Mouse (Mus musculus) MEL (cell line): ENCODE results near the gene Mobp.

Experiments used
- CTCF ChIP-seq, 3 experiments: IDR thresholded peaks in 2 of 3; conservative IDR thresholded peaks in 1 of 3; 2 replicates each; pipeline ENCODE4 v1.5.1; 2011 to 2012; ENCODE audit warnings: low read length in 3 of 3, low read depth in 2 of 3, mild to moderate bottlenecking in 2 of 3, improper control_type of control experiment in 1 of 3, inconsistent platforms in 1 of 3, mixed read lengths in 1 of 3, moderate library complexity in 1 of 3; ENCODE audit not compliant: control insufficient read depth in 1 of 3, insufficient read depth in 1 of 3, poor library complexity in 1 of 3, severe bottlenecking in 1 of 3
- EP300 ChIP-seq, 2 experiments: IDR thresholded peaks; 2 replicates each; pipeline ENCODE4 v1.6.1; 2011; ENCODE audit warnings: improper control_type of control experiment in 2 of 2, low read length in 2 of 2, low read depth in 1 of 2, mild to moderate bottlenecking in 1 of 2
- POLR2AphosphoS5 ChIP-seq: IDR thresholded peaks from 2 replicates; pipeline ENCODE4 v1.6.1; 2012; ENCODE audit warnings: low read depth, borderline replicate concordance, mild to moderate bottlenecking, inconsistent platforms, low read length, moderate library complexity, mixed read lengths

DNA sequence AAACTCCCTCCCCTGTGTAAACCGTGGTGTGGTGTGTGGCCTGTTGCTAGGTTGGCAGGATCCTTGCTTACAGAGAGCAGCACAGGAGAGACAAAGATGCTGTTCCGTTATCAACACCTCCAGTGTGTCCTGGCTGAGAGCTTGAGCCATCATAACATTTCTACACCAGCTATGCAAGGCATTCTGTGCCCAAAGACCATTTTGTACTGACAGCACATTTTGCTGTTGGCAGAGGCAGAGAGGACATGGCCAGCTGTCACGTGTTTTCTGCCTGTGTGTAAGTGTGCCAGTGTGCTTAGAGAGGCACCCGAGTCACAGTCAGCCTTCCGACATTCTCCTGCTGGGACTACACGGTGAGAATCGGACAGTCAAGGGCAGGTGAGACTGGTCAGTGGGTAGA is 52.2 kb downstream of the Mobp start:
- no peak for TF ChIP-seq POLR2AphosphoS5
- TF ChIP-seq EP300 (IDR thresholded peaks at IDR 0.05; ENCODE audit: low read depth in 1 of 2, low read length in 2 of 2): no peak
- TF ChIP-seq CTCF (IDR thresholded peaks at IDR 0.05 in 2 of 3, conservative IDR thresholded peaks at IDR 0.05 in 1 of 3; ENCODE audit: control insufficient read depth in 1 of 3, insufficient read depth in 1 of 3, low read depth in 2 of 3, low read length in 3 of 3, poor library complexity in 1 of 3, severe bottlenecking in 1 of 3): no peak
